In the genomic region with DNA sequence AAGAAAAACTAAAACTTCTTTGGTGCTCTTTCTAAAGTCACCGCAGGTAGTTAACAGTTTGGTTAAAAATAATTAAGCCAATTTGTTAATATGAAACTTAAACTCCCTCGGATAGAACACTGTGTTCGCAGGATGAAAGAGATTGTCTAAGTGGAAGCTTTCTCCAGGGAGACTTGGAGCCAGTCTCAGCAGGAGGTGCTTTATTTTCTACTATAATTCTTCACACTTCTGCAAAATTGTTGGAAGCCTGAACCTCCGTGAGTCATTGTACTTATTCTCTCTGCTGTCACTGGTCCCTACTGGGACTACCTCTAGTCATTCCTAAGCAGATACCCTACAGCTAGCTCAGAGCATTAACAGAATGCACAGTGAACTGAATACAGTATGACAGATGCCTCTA, we compare ENCODE assay signal across 20 mouse cellular contexts.
DNase-seq lines count a peak whose midpoint lies in the region; ATAC-seq lines count a peak whose summit lies in the region.
"Had no signal": no experiment of that assay in that cellular context is flagged by ENCODE, and none has a peak within 500 bp of the region (broad histone marks: within the 10 kb centered on the region; RNA-seq: fewer than 3 reads in every experiment).

No protein-coding gene starts in this region.

- H3K27me3 ChIP-seq in kidney, embryonic 14.5 days (ENCODE audit: control insufficient read depth, insufficient read depth, low read length): no peaks in the 10 kb centered on the region
- H3K27me3 ChIP-seq: embryonic facial prominence, embryonic 13.5 days; heart, embryonic 12.5 days; hindbrain, embryonic 12.5 days; limb, embryonic 13.5 days; liver, embryonic 13.5 days had no signal

- no peak overlapping the region for H3K27ac ChIP-seq in kidney, embryonic 14.5 days (ENCODE audit: low read depth, low read length)
- H3K27ac ChIP-seq: embryonic facial prominence, embryonic 13.5 days; hindbrain, embryonic 12.5 days; limb, embryonic 13.5 days; liver, embryonic 13.5 days had no signal

- 75% methylated on average over 4 of the region's 4 CpGs for WGBS in kidney, embryonic 14.5 days

- no peaks in the 10 kb centered on the region for H3K9me3 ChIP-seq in kidney, embryonic 14.5 days (ENCODE audit: control insufficient read depth, low read length)
- H3K9me3 ChIP-seq: embryonic facial prominence, embryonic 13.5 days; heart, embryonic 12.5 days; hindbrain, embryonic 12.5 days; limb, embryonic 13.5 days; liver, embryonic 13.5 days had no signal

- no peak overlapping the region for H3K4me3 ChIP-seq in kidney, embryonic 14.5 days (ENCODE audit: low read length)
- H3K4me3 ChIP-seq: embryonic facial prominence, embryonic 13.5 days; heart, embryonic 12.5 days; hindbrain, embryonic 12.5 days; limb, embryonic 13.5 days; liver, embryonic 13.5 days had no signal

- ATAC-seq in kidney, embryonic 14.5 days (ENCODE audit: low FRiP score, low TSS enrichment): no peak
- ATAC-seq: forebrain, embryonic 14.5 days had no signal

- DNase-seq in kidney, adult 8-10 months: peak; percentile 1 to 25
- peak; percentile 2 to 52 for DNase-seq in left cerebral cortex, postnatal 25 days (ENCODE audit: low spot score in 2 of 2)
- DNase-seq in left cerebral cortex, postnatal 10 days (ENCODE audit: extremely low spot score in 1 of 2, low spot score in 2 of 2): no peak
- peak; percentile 7 for DNase-seq in Muller cell, postnatal 12 days (ENCODE audit: inconsistent ontology term)
- DNase-seq in brain, adult 2 months (ENCODE audit: low read depth, low spot score): peak; percentile 47
- DNase-seq in testis, postnatal 10 days (ENCODE audit: low spot score): no peak
- DNase-seq: adrenal gland, adult 2 months; cerebellum, adult 9-11 months; heart, adult 11 months; heart, postnatal 14 days; liver, embryonic 13.5 days; lung, embryonic 14.5 days; lung, postnatal 36 days; thymus, postnatal 36 days had no signal

- no peak overlapping the region for H3K4me2 ChIP-seq in kidney, embryonic 14.5 days (replicated peaks; ENCODE audit: low read depth, low read length)
- H3K4me2 ChIP-seq: embryonic facial prominence, embryonic 13.5 days; heart, embryonic 12.5 days; hindbrain, embryonic 12.5 days; limb, embryonic 13.5 days; liver, embryonic 13.5 days; lung, embryonic 14.5 days had no signal

- H3K4me1 ChIP-seq in kidney, embryonic 14.5 days (ENCODE audit: control insufficient read depth, insufficient read depth, low read length): no peaks in the 10 kb centered on the region
- H3K4me1 ChIP-seq: embryonic facial prominence, embryonic 13.5 days; heart, embryonic 12.5 days; hindbrain, embryonic 12.5 days; limb, embryonic 13.5 days; liver, embryonic 13.5 days had no signal

- intact Hi-C loops in left cerebral cortex, postnatal 25 days (cut with DNase I): no loop called here
- intact Hi-C loops in left cerebral cortex, postnatal 10 days (cut with DNase I): no loop called here

- H3K9ac ChIP-seq in kidney, embryonic 14.5 days (ENCODE audit: low read depth, low read length): no peak overlapping the region
- H3K9ac ChIP-seq: embryonic facial prominence, embryonic 13.5 days; heart, embryonic 12.5 days; hindbrain, embryonic 12.5 days; limb, embryonic 13.5 days; liver, embryonic 13.5 days; lung, embryonic 14.5 days had no signal

- H3K36me3 ChIP-seq in kidney, embryonic 14.5 days (ENCODE audit: control insufficient read depth, insufficient read depth, low read length): no peaks in the 10 kb centered on the region
- H3K36me3 ChIP-seq: embryonic facial prominence, embryonic 13.5 days; heart, embryonic 12.5 days; hindbrain, embryonic 12.5 days; limb, embryonic 13.5 days; liver, embryonic 13.5 days had no signal

Comparison
In these comparisons a context has a peak if more than half of its experiments do, and no peak if none do; other contexts are left out.
1. DNase-seq: peak in kidney, adult 8-10 months (2 of 2), left cerebral cortex, postnatal 25 days (2 of 2), Muller cell, postnatal 12 days (single experiment) and brain, adult 2 months (single experiment); none in left cerebral cortex, postnatal 10 days (0 of 2) and testis, postnatal 10 days (single experiment).